Mouse (Mus musculus) lung, postnatal 36 days (tissue): ENCODE results near the gene Kcnq1.

Source experiments
- DNase-seq: peaks from one replicate; pipeline ENCODE4 v3.0.0; 2022; ENCODE audit warnings: mixed read lengths

Gene Kcnq1

GRCm38 (mm10) chr7:143187181-143187580, 81.0 kb downstream of the Kcnq1 start:
- no peak for DNase-seq

GRCm38 (mm10) chr7:143188589-143188988, 82.4 kb downstream of the Kcnq1 start:
- peak; percentile 72 for DNase-seq

GRCm38 (mm10) chr7:143189965-143190722, 84.0 kb downstream of the Kcnq1 start:
- DNase-seq, result no peak

GRCm38 (mm10) chr7:143190911-143191310, 84.7 kb downstream of the Kcnq1 start:
- no peak for DNase-seq

- DNase-seq, result no peak
These were observed 86.2 kb downstream of the Kcnq1 start for GRCm38 (mm10) chr7:143192392-143192791.

GRCm38 (mm10) chr7:143194064-143194463, 87.9 kb downstream of the Kcnq1 start:
- no peak for DNase-seq

GRCm38 (mm10) chr7:143197951-143198440, 91.8 kb downstream of the Kcnq1 start:
- DNase-seq, result no peak

- no peak for DNase-seq
These were observed 92.3 kb downstream of the Kcnq1 start for GRCm38 (mm10) chr7:143198443-143198842.

- DNase-seq, result no peak
These were observed 95.1 kb downstream of the Kcnq1 start for GRCm38 (mm10) chr7:143201255-143201654.

- DNase-seq, result no peak
These were observed 97.7 kb downstream of the Kcnq1 start for GRCm38 (mm10) chr7:143203897-143204296.

GRCm38 (mm10) chr7:143207044-143207443, 100.9 kb downstream of the Kcnq1 start:
- no peak for DNase-seq

- peak; percentile 56 for DNase-seq
These were observed 104.6 kb downstream of the Kcnq1 start for GRCm38 (mm10) chr7:143210796-143211195.

- no peak for DNase-seq
These were observed 145.0 kb downstream of the Kcnq1 start for GRCm38 (mm10) chr7:143251206-143251605.

GRCm38 (mm10) chr7:143253126-143253871, 147.1 kb downstream of the Kcnq1 start:
- DNase-seq, result no peak

- DNase-seq, result no peak
These were observed 148.7 kb downstream of the Kcnq1 start for GRCm38 (mm10) chr7:143254901-143255300.

GRCm38 (mm10) chr7:143261246-143261645, 155.1 kb downstream of the Kcnq1 start:
- DNase-seq, result no peak

- no peak for DNase-seq
These were observed 157.4 kb downstream of the Kcnq1 start for GRCm38 (mm10) chr7:143263557-143263956.

GRCm38 (mm10) chr7:143263966-143264365, 157.8 kb downstream of the Kcnq1 start:
- DNase-seq, result no peak

- DNase-seq, result no peak
These were observed 159.2 kb downstream of the Kcnq1 start for GRCm38 (mm10) chr7:143265386-143265785.

- DNase-seq, result no peak
These were observed 159.8 kb downstream of the Kcnq1 start for GRCm38 (mm10) chr7:143265829-143266438.

- DNase-seq, result no peak
These were observed 167.6 kb downstream of the Kcnq1 start for GRCm38 (mm10) chr7:143273747-143274146.

GRCm38 (mm10) chr7:143275030-143275429, 168.9 kb downstream of the Kcnq1 start:
- DNase-seq, result no peak

- DNase-seq, result peak; percentile 28
These were observed 177.5 kb downstream of the Kcnq1 start for GRCm38 (mm10) chr7:143283625-143284024.

- DNase-seq, result no peak
These were observed 178.7 kb downstream of the Kcnq1 start for GRCm38 (mm10) chr7:143284866-143285265.
